Mouse (Mus musculus) stomach, postnatal 0 days (tissue): ENCODE results near the gene 2700049A03Rik. TPM values are rescaled to one million over a fixed set of nuclear protein-coding genes. Genes with fewer than 3 reads are reported as not detected.

Experiments
- ATAC-seq: fragments of 200-750 bp; cut with Nextera tagmentation; 2 replicates; pipeline ENCODE4 v1.8.0; 2017; ENCODE audit not compliant: low FRiP score, low TSS enrichment
- DNase-seq: peaks from one replicate; pipeline ENCODE4 v3.0.0-alpha.2; 2016; ENCODE audit warnings: low spot score
- H3K27ac ChIP-seq: fragments of 300-500 bp; sonication (generic); replicated peaks from 2 replicates; pipeline ENCODE4 v1.5.1; 2014; ENCODE audit warnings: mild to moderate bottlenecking, control low read depth
- H3K27me3 ChIP-seq: fragments of 300-500 bp; sonication (generic); 2 replicates; pipeline ENCODE4 v1.6.1; 2014; ENCODE audit warnings: low read length; ENCODE audit not compliant: control insufficient read depth, insufficient read depth
- H3K36me3 ChIP-seq: fragments of 300-500 bp; sonication (generic); 2 replicates; pipeline ENCODE4 v1.6.1; 2014; ENCODE audit warnings: low read length, mixed read lengths; ENCODE audit not compliant: control insufficient read depth, insufficient read depth
- H3K4me1 ChIP-seq: fragments of 300-500 bp; sonication (generic); replicated peaks from 2 replicates; pipeline ENCODE4 v1.6.1; 2014; ENCODE audit warnings: antibody characterized with exemption; ENCODE audit not compliant: control insufficient read depth, insufficient read depth
- H3K4me2 ChIP-seq: fragments of 300-500 bp; sonication (generic); replicated peaks from 2 replicates; pipeline ENCODE4 v1.6.1; 2014; ENCODE audit warnings: low read depth, mild to moderate bottlenecking, control low read depth, moderate library complexity
- H3K4me3 ChIP-seq: fragments of 300-500 bp; sonication (generic); 2 replicates; pipeline ENCODE4 v1.5.1; 2014; ENCODE audit warnings: low read depth, low read length, control low read depth
- H3K9ac ChIP-seq: fragments of 300-500 bp; sonication (generic); 2 replicates; pipeline ENCODE4 v1.6.1; 2014; ENCODE audit warnings: mild to moderate bottlenecking, low read length, control low read depth, mixed read lengths
- H3K9me3 ChIP-seq: fragments of 300-500 bp; sonication (generic); 2 replicates; pipeline ENCODE4 v1.6.1; 2016; ENCODE audit warnings: low read length; ENCODE audit not compliant: control insufficient read depth
- CTCF ChIP-seq: IDR thresholded peaks from 2 replicates; pipeline ENCODE4 v1.5.1; 2016; ENCODE audit warnings: antibody characterized with exemption, low read depth, mild to moderate bottlenecking, moderate library complexity
- EP300 ChIP-seq: optimal IDR thresholded peaks from 2 replicates; pipeline ENCODE3; 2016; ENCODE audit warnings: antibody characterized with exemption
- WGBS: fragments of 180-500 bp; shearing (Covaris S2); extraction: QIAGEN DNeasy Blood & Tissue Kit; methylation state at CpG from one replicate; pipeline ENCODE4 v1.1.7; 2014; 5-methylcytosine and 5-hydroxymethylcytosine counted together
- polyA plus RNA-seq: library from polyadenylated mRNA; unstranded; fragments of >200 nt; fragmentation: Nextera tagmentation; extraction: Ambion mirVana; gene quantifications from 2 replicates; pipeline ENCODE4 v1.2.1, GENCODE M21; 2015

Gene 2700049A03Rik
- polyA plus RNA-seq, 1 experiment from 2014 or later: 4.3 TPM

- WGBS: 90% methylated on average over 8 of the region's 8 CpGs
- no peak overlapping the region for H3K9ac ChIP-seq
- H3K4me1 ChIP-seq: no peaks in the 10 kb centered on the region
- no peaks in the 10 kb centered on the region for H3K9me3 ChIP-seq
- ATAC-seq (no peak), DNase-seq (no peak)
- no peak overlapping the region for H3K4me3 ChIP-seq
- H3K4me2 ChIP-seq: no peak overlapping the region
- no peak overlapping the region for H3K27ac ChIP-seq
- no peaks in the 10 kb centered on the region for H3K27me3 ChIP-seq
- peaks cover 20% of the 10 kb centered on the region for H3K36me3 ChIP-seq
- no peak for TF ChIP-seq CTCF
- no peak for TF ChIP-seq EP300
Measured at GRCm38 (mm10) chr12:71150167-71150566, 13.5 kb downstream of the 2700049A03Rik start.

- H3K27ac ChIP-seq: no peak overlapping the region
- H3K27me3 ChIP-seq: no peaks in the 10 kb centered on the region
- no peak overlapping the region for H3K9ac ChIP-seq
- H3K4me3 ChIP-seq: no peak overlapping the region
- no peak overlapping the region for H3K4me2 ChIP-seq
- DNase-seq (no peak), ATAC-seq (no peak)
- TF ChIP-seq EP300: no peak
- TF ChIP-seq CTCF: no peak
- H3K4me1 ChIP-seq: no peaks in the 10 kb centered on the region
- H3K36me3 ChIP-seq: peaks cover 21% of the 10 kb centered on the region; the same call in 1 of the 2 replicates
- WGBS: 95% methylated on average over 6 of the region's 6 CpGs
- H3K9me3 ChIP-seq: no peaks in the 10 kb centered on the region
Measured at GRCm38 (mm10) chr12:71154979-71155378, 18.3 kb downstream of the 2700049A03Rik start.

DNA sequence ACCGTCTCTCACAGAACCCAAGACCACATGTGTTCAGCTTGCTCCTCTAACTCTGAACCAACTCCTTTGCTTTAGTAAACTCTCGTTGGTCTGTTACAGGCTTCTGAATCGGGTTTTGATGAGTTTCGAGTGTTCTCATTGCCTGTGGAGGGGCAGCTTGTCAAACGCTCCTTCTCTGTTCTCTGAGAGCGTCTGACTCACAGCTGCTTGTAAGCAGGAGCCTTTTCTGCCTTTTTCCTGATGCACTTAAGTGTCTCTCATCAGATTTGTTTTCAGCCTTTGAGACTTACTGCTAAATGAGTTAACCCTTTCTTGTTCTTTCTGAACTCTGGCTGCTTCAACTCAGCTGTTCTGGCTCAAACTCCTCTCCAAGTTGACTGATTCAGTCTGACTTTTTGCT lies 21.3 kb downstream of the 2700049A03Rik start:
- no peak overlapping the region for H3K27ac ChIP-seq
- no peak overlapping the region for H3K9ac ChIP-seq
- no peaks in the 10 kb centered on the region for H3K4me1 ChIP-seq
- no peak overlapping the region for H3K4me3 ChIP-seq
- TF ChIP-seq EP300 (no peak), CTCF (no peak)
- no peaks in the 10 kb centered on the region for H3K9me3 ChIP-seq
- H3K36me3 ChIP-seq: peaks cover 23% of the 10 kb centered on the region
- ATAC-seq (no peak), DNase-seq (no peak)
- no peaks in the 10 kb centered on the region for H3K27me3 ChIP-seq
- WGBS: 82% methylated on average over 6 of the region's 6 CpGs
- no peak overlapping the region for H3K4me2 ChIP-seq

- no peak overlapping the region for H3K27ac ChIP-seq
- no peak overlapping the region for H3K4me3 ChIP-seq
- TF ChIP-seq CTCF (no peak), EP300 (no peak)
- H3K4me1 ChIP-seq: no peaks in the 10 kb centered on the region
- no peak overlapping the region for H3K4me2 ChIP-seq
- H3K9ac ChIP-seq: no peak overlapping the region
- no peaks in the 10 kb centered on the region for H3K9me3 ChIP-seq
- ATAC-seq: no peak
- H3K27me3 ChIP-seq: no peaks in the 10 kb centered on the region
- 92% methylated on average over 9 of the region's 9 CpGs for WGBS
- H3K36me3 ChIP-seq: peaks cover 14% of the 10 kb centered on the region
- DNase-seq: no peak
Measured at GRCm38 (mm10) chr12:71164410-71164809, 27.8 kb downstream of the 2700049A03Rik start.

- Histone ChIP-seq H3K4me3 (no peak overlapping the region), H3K4me2 (no peak overlapping the region), H3K27ac (no peak overlapping the region), H3K9me3 (no peaks in the 10 kb centered on the region), H3K9ac (no peak overlapping the region), H3K27me3 (no peaks in the 10 kb centered on the region), H3K4me1 (no peaks in the 10 kb centered on the region), H3K36me3 (0 out of 2 replicates have a peak, but pooled peaks cover 2% of the 10 kb centered on the region)
- WGBS: 85% methylated on average over 1 of the region's 1 CpGs
- no peak for ATAC-seq
- TF ChIP-seq CTCF: no peak
- no peak for TF ChIP-seq EP300
- DNase-seq: no peak
Measured at GRCm38 (mm10) chr12:71169911-71170310, 33.3 kb downstream of the 2700049A03Rik start.

DNA sequence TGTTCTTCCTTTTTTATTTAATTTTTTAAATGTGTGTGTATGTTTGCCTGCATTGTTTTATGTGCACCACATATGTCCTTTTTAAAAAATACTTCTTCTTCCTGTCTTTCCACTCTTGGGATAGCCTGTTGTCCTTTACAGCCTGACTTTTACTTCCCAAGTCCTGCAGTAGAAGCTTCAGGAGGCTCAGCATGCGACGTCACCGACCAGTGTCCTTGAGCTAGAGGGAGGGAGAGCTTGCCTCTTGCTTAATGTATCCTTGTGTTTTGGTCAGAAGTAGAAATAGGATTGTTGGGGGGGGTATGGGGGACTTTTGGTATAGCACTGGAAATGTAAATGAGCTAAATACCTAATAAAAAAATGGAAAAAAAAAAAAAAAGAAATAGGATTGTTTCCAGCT lies 47.1 kb downstream of the 2700049A03Rik start:
- no peaks in the 10 kb centered on the region for H3K4me1 ChIP-seq

More for the DNA sequence above, 47.1 kb downstream of the 2700049A03Rik start:
- H3K27ac ChIP-seq: no peak overlapping the region
- no peak for TF ChIP-seq CTCF
- TF ChIP-seq EP300: no peak
- ATAC-seq (no peak), DNase-seq (no peak)
- peaks cover 4% of the 10 kb centered on the region for H3K36me3 ChIP-seq
- no peak overlapping the region for H3K4me2 ChIP-seq
- WGBS: 93% methylated on average over 3 of the region's 3 CpGs
- H3K27me3 ChIP-seq: no peaks in the 10 kb centered on the region
- no peak overlapping the region for H3K4me3 ChIP-seq
- no peaks in the 10 kb centered on the region for H3K9me3 ChIP-seq
- no peak overlapping the region for H3K9ac ChIP-seq
